Mouse (Mus musculus) brain, embryonic 14.5 days (tissue): ENCODE measurements around the gene Tnfrsf8.

Source experiments
- CTCF ChIP-seq: fragments of 200-500 bp; IDR thresholded peaks from 2 replicates; pipeline ENCODE4 v1.5.1; 2012; ENCODE audit warnings: inconsistent platforms, mild to moderate bottlenecking, moderate library complexity, borderline replicate concordance; ENCODE audit not compliant: insufficient read depth, insufficient read length; ENCODE audit errors: extremely low read depth
- POLR2A ChIP-seq: fragments of 200-500 bp; IDR thresholded peaks from 2 replicates; pipeline ENCODE4 v1.6.1; 2012; ENCODE audit warnings: mild to moderate bottlenecking, inconsistent platforms, borderline replicate concordance; ENCODE audit not compliant: poor library complexity, insufficient read depth, insufficient read length, severe bottlenecking; ENCODE audit errors: extremely low read depth

GRCm38 (mm10) chr4:145221379-145221778 lies 93.6 kb downstream of the Tnfrsf8 start:
- TF ChIP-seq CTCF, result no peak
- no peak for TF ChIP-seq POLR2A
